15 mouse cellular contexts compared by ENCODE assay signal in the genomic region with DNA sequence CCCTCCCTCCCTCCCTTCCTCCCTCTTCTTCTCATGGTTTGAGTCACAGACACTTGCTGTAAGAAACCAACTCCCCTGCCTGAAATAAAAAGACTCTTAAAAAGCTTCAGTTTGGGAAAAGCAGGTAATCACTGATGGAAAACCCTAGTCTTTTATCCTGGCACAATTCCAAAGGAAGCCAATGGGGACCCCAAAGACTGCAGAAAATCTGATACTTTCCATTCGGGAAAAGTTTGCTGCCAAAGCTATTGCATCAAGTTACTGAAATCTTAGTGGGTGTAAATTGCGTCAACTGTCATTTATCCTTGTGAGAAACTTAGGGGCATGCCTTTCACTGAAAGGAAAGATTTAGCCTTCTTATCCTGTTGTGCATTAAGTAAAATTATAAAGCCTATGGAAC.
"Had no signal": no experiment of that assay in that cellular context is flagged by ENCODE, and none has a peak within 500 bp of the region (broad histone marks: within the 10 kb centered on the region; RNA-seq: fewer than 3 reads in every experiment).

No protein-coding gene starts in this region.

- H3K4me2 ChIP-seq: neural tube, embryonic 15.5 days; stomach, embryonic 15.5 days had no signal

- DNase-seq: retina, postnatal 1 day; right cerebral cortex, adult 18-20 months; right cerebral cortex, postnatal 14 days; right cerebral cortex, postnatal 25 days; right cerebral cortex, postnatal 4 days; spleen, adult 18-20 months; thymus, adult 18-20 months; thymus, adult 2 months; thymus, postnatal 14 days; thymus, postnatal 25 days; thymus, postnatal 36 days; thymus, postnatal 4 days had no signal

- H3K4me1 ChIP-seq: neural tube, embryonic 15.5 days; stomach, embryonic 15.5 days had no signal

- H3K9ac ChIP-seq: neural tube, embryonic 15.5 days; stomach, embryonic 15.5 days had no signal

- H3K36me3 ChIP-seq: neural tube, embryonic 15.5 days; stomach, embryonic 15.5 days had no signal

- H3K9me3 ChIP-seq: neural tube, embryonic 15.5 days; stomach, embryonic 15.5 days had no signal

- H3K27ac ChIP-seq: neural tube, embryonic 15.5 days; stomach, embryonic 15.5 days; stomach, postnatal 0 days had no signal

- H3K27me3 ChIP-seq: neural tube, embryonic 15.5 days; stomach, embryonic 15.5 days had no signal

- H3K4me3 ChIP-seq: neural tube, embryonic 15.5 days; stomach, embryonic 15.5 days had no signal
